Mouse (Mus musculus): ENCODE data around the gene Olfr1411. TPM values are rescaled to one million over a fixed set of nuclear protein-coding genes. Genes with fewer than 3 reads are reported as not detected.

Olfr1411 gene
- polyA plus RNA-seq (2014; fragmentation: Illumina TruSeq; extraction: RNeasy Lipid Tissue Mini Kit (QIAGEN cat#74804); ENCODE audit: low read depth, low replicate concordance): not detected

DNA sequence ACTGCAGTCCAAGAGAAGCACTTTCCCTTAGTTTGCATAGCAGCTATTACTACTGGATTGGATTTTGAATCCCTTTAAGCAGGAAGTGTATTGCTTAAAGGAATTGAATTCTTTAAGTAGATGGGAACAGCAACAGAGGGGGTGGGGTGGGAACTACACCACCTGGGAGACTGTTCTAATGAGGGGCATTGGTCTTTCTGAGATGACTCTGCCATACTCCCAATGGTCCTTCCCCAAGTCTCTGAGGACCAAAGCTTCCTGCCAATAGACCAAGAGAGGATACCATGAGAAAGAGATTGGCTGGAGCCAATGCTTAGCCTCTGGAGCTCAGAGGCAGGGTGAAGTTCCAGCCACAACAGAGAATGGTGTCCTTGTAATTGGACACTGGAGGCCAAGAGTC is at the start of gene Olfr1411:
TSS of gene Olfr1411 (plus strand) at position 301 of the 400 bp plus-strand sequence.

DNA sequence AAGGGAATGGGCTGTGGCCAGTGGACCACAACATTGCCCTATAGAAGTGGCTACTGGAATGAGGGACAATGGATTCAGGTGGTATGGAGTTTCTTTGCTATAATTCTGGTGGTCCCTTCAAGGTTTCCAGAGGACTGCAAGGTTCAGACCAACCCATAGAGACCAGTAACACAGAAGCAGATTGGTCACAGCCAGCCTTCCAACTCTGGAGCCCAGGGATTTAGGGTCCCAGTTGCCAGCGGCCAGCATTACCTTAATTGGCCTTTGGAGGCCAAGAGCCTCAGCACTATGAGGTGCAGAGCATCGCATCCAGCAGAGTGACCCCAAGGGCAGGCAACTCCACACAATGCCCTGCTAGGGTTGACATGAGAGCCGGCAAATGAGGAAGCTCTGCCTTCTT is 23.2 kb upstream of the Olfr1411 start, which contains the start of gene Olfr1413:
TSS of gene Olfr1413 (plus strand) at position 301 of the 400 bp plus-strand sequence.

DNA sequence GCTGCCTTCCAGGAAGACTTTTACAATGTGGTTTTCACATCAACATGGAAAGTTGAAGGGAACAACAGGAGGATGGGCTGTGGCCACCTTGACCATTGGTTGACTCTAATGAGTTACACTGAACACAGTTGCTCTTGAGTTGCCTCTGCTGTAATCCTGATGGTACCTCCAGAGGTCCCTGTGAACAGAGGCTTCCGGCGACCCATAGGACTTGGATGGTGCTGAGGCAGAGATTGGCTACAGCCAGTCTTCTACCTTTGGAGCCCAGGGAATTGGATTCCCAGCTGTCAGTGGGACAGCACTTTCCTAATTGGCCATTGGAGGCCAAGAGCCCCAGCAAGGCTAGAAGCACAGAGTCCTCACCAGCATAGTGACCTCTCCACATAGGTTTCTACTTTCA is 8.7 kb upstream of the Olfr1411 start, which contains the start of gene Olfr1412:
TSS of gene Olfr1412 (plus strand) at position 301 of the 400 bp plus-strand sequence.

DNA sequence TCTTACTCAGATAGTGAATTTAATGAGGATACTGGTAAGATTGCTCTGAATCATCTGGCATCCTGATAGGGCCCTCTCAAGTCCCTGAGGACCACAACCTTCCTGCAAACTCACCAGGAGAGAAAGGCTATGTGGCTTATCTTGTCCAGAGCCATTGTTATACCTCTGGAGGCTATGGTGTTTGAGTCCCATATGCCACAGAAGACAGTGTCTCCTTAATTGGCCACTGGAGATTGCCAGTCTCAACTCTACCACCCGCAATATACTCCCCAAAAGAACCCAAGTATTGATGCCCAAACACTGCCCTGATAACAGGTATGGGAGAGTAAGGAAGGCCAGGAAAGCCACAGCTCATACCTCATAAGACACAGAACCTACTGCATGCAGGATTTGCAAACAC is 11.3 kb downstream of the Olfr1411 start, which contains the start of gene Olfr1410:
TSS of gene Olfr1410 (plus strand) at position 301 of the 400 bp plus-strand sequence.

DNA sequence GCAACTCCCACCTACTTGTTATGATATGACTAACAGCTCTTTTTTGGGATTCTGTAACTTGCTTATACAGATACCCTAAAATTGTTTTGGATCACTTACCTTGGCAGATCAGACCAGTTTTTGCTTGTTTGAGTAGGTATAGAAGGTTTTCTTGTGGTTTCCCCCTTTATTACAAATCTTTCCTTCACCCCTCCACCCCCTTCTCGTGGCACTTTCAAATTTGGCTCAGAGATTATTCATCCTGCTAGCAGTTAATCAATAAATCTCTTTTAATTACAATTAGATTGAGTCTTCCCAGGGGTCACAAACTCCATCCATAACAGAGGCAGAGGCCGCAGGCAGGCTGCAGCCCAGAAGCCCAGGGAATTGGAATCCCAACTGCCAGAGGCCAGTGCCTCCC is 23.3 kb downstream of the Olfr1411 start, which contains the start of gene Olfr12:
TSS of gene Olfr12 (plus strand) at position 301 of the 400 bp plus-strand sequence.

DNA sequence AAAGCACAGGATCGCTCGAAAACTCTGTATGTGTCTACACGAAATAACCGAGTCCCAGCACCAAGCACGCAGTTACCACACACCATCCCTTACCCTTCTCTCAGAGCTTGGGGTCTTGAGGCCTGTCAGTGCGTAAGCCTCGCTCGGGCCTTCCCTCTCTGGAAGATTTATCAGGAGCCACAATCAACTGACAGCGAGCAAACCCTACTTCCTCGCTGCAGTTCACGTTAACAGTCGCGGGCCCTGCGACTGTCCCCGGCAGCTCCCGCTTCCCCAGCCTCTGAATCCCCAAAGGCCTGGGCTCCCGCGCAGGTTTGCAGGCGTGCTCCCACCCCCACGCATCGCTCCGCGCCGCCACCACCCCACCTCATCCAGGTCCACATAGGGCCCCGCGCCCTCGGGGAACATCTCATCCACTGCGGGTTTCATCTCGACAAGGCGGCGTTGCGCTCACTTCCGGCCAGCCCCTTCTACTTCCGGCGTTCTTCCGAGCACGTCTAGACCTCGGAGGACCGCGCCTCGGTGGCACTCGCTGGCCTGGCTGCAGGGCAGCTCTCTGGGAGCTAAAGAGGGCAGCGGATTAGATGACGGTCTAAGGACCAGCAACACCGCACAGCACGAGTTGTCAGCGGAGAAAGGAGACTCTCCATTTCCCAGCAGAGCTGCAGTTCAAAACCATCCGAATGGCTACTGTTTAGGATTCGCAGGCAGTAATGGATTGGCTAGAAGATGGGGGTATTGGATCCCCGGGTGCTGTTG is 47.5 kb downstream of the Olfr1411 start, which contains the start of gene Cops9:
TSS of gene Cops9 (minus strand) at position 472 of the 759 bp plus-strand sequence.

Other genes with a start within 250 kb of the Olfr1411 start
- 297 TPM for gene Ndufa10, start 120.6 kb upstream of the Olfr1411 start, polyA plus RNA-seq (2014; fragmentation: Illumina TruSeq; extraction: RNeasy Lipid Tissue Mini Kit (QIAGEN cat#74804); ENCODE audit: low read depth, low replicate concordance)
- not detected for gene Olfr1416, start 109.3 kb upstream of the Olfr1411 start, polyA plus RNA-seq (2014; fragmentation: Illumina TruSeq; extraction: RNeasy Lipid Tissue Mini Kit (QIAGEN cat#74804); ENCODE audit: low read depth, low replicate concordance)
- not detected for gene Olfr1415, start 98.3 kb upstream of the Olfr1411 start, polyA plus RNA-seq (2014; fragmentation: Illumina TruSeq; extraction: RNeasy Lipid Tissue Mini Kit (QIAGEN cat#74804); ENCODE audit: low read depth, low replicate concordance)
- not detected for gene Olfr1414, start 75.8 kb upstream of the Olfr1411 start, polyA plus RNA-seq (2014; fragmentation: Illumina TruSeq; extraction: RNeasy Lipid Tissue Mini Kit (QIAGEN cat#74804); ENCODE audit: low read depth, low replicate concordance)
- not detected for gene Olfr1413, start 23.1 kb upstream of the Olfr1411 start, polyA plus RNA-seq (2014; fragmentation: Illumina TruSeq; extraction: RNeasy Lipid Tissue Mini Kit (QIAGEN cat#74804); ENCODE audit: low read depth, low replicate concordance)
- gene Olfr1412, start 8.6 kb upstream of the Olfr1411 start, polyA plus RNA-seq (2014; fragmentation: Illumina TruSeq; extraction: RNeasy Lipid Tissue Mini Kit (QIAGEN cat#74804); ENCODE audit: low read depth, low replicate concordance): not detected
- gene Olfr1410, start 11.4 kb downstream of the Olfr1411 start, polyA plus RNA-seq (2014; fragmentation: Illumina TruSeq; extraction: RNeasy Lipid Tissue Mini Kit (QIAGEN cat#74804); ENCODE audit: low read depth, low replicate concordance): not detected
- gene Olfr12, start 23.4 kb downstream of the Olfr1411 start, polyA plus RNA-seq (2014; fragmentation: Illumina TruSeq; extraction: RNeasy Lipid Tissue Mini Kit (QIAGEN cat#74804); ENCODE audit: low read depth, low replicate concordance): not detected
- gene Cops9, start 47.6 kb downstream of the Olfr1411 start, polyA plus RNA-seq (2014; fragmentation: Illumina TruSeq; extraction: RNeasy Lipid Tissue Mini Kit (QIAGEN cat#74804); ENCODE audit: low read depth, low replicate concordance): 104 TPM
- not detected for gene Otos, start 54.4 kb downstream of the Olfr1411 start, polyA plus RNA-seq (2014; fragmentation: Illumina TruSeq; extraction: RNeasy Lipid Tissue Mini Kit (QIAGEN cat#74804); ENCODE audit: low read depth, low replicate concordance)
- gene Gpc1, start 237.2 kb downstream of the Olfr1411 start, polyA plus RNA-seq (2014; fragmentation: Illumina TruSeq; extraction: RNeasy Lipid Tissue Mini Kit (QIAGEN cat#74804); ENCODE audit: low read depth, low replicate concordance): 0.12 TPM